Mouse (Mus musculus) urinary bladder, postnatal 10 days (tissue): Measurements from ENCODE around the gene Prpf6.

Source experiments
- DNase-seq: peaks from one replicate; pipeline ENCODE4 v3.0.0; 2022; ENCODE audit warnings: low spot score

Prpf6 gene

DNA sequence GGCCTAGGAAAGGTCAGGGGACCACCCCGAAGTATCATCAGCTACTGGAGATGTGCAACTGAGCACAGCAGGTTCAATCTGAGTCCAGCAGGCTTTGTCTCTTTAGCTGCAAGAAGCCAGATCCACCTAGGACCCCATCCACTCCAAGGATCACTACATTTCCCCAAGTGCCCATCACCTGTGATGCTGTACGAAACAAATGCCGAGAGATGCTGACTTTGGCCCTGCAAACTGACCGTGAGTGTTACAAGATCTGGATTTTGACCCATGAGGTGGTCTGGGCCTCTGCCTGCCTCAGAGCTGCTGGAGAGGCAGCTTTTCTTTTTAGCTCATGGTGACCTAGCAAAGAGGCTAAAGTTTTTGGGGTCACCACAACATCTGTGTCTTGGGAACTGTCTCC is 94.0 kb downstream of the Prpf6 start:
- DNase-seq = no peak

DNA sequence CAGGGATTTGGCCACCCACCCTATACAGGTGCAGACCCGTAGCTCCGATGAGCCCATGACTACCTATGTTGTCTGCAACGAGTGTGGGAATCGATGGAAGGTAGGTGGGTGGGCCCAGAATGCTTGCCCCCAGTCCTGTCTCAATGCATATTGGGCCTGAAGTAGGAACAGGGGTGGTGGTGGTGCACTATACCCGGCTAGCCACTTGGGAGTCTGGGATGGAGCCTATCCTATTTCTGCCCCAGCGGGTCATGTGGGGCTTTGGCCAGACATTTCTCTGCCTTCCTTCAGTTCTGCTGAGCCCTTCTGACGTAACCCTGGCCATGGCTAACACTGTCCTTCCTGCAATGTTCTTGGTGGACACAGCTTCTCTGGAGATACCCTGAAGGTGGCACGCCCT is 95.9 kb downstream of the Prpf6 start:
- DNase-seq = no peak

DNA sequence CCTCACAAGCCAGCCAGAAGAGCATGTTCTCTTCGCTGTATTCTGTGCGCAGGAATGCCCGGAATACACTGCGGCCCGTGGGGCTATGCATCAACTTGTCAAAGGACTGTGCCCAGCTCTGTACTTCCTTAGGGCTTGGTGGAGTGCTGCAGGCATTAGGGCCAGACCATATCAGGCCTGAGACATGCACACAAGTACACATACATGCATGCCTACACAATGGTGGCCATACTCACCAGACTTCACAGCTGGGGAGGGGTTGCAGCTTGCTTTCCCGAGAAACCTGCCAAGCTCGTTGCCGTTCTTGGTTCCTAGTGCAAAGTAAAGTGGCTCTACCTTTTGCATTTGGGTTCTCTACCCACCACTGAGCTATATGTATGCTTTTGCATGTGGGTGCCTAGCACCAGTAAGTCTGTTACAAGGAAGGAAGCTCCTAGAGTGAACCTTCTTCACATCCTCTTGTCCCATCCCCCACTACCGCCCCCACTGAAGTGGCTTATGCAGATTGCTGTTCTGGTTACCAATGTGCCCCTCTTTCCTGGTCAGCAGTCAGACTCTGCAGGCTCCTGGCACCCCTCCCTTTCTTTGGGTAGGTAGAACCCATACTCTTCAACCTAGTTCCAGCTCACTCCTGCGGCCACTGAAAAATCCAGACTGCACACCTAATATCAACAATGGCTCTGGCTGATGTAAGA is 97.9 kb downstream of the Prpf6 start:
- no peak for DNase-seq

DNA sequence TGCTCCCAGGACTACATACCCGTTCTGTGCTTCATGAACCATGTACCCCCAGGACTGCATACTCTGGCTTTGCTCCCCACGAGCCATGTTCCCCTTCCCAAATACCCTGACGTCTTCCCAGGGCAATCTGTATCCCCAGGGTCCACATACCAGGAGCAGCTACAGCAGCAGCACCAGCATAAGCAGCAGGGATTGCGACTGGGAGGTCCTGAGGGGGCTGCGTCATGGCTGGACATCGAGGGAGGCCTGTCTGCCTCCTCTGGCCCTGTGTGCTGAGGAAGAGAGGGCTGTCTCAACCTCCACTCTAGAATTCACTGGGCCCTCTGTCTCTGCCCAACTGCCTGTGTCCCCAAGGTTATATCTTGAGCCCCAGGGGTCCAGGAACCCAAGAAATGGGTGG is 99.4 kb downstream of the Prpf6 start:
- no peak for DNase-seq

DNA sequence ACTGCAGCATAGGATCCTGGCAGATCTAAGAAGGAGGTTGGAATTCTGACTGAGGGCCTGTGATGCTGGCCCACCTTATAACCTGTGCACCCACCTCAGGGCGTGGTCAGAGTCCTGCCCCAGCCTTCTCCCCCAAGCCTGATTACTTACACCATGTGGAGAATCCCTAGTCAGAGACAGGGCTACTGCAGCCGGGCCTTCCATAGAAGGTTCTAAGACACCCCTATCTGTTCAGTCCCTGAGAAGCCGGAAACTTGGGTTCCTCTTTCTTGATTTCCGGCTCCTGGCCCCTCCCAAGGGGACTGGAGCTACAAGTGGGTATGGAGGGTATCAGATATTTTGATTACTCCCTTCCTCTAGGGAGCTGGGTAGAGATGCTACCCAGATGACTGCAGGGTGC is 99.9 kb downstream of the Prpf6 start:
- DNase-seq = no peak

DNA sequence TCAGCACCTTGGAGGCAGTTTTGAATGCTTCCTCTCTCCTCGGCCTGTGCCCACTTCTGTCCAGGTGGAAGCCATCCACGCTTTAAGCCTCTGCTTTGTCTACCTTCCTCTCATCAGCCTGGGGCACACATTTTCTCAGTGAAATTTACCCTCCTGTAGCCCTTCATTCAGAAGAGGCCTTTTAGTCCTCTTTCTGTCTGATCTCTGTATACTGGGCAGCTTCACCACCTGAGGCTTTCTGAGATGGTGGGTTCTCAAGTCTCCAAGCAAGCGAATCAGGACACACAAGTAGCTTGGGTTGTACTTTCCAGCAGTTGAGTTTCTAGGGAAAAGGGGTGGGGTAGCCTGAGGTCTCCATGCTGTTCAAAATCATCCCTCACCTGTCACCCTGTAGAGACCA is 100.6 kb downstream of the Prpf6 start:
- no peak for DNase-seq

DNA sequence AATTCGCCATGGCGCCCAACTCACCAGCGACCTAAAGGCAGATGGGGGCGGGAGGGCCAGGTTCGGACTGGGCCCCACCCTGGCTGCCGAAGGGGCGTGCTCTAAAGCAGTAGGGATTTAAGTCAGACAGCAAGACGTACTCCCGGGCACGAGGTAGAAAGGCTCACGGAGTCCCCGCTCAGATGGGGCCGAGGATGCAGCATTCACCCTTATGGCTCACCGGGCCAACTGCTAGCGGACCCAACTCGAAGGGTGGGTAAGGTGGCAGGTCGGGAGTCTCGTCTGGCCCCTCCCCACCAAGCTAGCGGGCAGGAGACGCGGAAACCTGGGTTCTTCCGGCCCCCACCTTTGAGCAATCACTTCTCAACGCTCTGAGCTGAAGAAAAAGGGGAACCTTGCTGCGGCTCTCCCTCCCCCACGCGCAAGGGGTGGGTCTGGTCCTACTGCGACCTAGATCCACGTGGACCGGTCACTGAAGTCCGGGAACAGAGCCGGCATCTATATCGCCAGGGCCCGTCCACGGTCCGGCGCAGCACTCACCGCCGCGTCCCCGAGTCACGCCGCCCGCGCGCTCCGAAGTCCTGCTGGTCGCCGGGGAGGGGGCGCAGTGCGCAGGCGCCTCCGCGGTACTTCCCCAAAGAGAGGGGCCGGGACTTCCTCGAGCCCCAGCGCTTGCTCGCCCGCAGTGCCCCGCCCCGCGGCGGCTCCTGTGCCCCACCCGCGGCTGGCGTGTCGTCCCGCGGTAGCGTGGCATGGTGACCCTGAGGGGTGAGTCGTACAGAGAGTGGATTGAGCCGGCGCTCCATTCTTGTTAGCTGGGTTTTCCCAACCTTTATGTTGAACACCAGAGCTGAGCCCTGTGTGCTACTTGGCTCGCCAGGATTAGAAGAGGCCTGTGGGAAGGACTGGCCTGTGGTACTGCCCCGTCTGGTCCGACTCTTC is 101.9 kb downstream of the Prpf6 start, which contains the start of gene Rgs19:
Gene Rgs19, minus strand, starts transcription at position 639 of the 942 bp plus-strand sequence.
- no peak for DNase-seq

DNA sequence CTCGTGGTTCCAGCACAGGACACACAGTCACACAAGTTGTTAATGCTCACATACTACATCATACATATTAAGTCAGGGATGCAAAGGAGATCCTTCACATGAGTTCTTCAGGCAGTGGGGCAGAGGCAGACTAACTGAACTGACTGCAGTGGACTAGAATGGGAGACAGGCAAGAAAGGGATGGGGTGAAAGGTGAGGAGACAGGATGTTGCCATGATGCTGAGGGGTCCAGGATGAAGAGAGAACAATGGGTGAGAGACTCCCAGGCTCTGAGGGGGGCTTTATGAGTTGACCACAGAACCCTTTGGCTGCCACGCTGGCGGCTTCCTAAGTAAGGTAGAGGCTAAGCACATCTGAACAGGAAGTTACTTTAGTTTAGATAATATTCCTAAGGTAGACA is 102.9 kb downstream of the Prpf6 start:
- DNase-seq = no peak

DNA sequence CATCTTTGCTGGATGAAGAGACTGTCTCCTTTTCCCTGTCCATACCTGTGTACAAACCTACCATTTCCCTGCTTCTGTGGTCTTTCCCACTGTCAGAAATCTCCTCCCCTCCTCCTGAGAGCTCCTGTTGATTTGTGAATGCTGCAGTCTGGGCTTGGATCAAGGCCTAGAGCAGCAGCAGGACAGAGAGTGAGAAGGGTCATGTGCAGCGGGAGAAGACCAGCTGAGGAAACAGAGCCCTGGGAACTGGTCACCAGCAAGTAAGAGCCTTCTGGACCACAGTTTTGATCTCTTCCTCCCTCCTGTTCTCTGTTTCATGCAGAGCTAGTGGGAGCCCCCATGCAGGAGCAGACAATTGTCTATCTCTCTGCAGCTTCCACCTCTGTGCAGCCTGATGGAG is 104.1 kb downstream of the Prpf6 start:
- DNase-seq = no peak

DNA sequence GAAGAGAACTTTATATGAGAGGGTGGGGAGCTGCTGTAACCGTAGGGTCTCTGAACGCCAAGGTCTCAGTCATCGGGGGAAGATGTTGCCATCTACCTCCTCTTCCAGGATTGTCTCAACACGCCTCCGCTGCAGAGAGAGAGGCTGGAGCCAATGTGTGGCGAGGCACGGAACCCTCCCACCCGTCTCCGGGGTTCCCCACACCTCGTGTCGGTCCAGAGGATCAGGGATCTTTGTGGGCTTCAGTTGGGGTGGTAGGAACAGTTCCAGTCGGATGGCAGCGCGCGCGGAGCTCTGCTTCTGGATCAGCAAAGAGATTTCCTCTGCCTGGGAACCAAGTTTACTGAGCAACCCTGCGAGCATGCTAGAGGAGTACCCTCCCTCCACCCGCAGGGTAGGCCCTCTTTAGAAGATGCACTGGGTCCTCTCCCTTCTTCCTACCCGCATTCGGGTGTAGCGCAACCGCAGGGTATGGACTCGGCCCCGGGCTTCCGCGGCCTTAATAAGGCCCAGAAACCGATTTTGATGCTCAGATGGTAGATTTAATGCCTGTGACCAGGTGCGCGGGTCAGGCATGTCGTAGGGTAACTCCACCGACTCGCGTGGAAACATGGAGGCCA is 105.2 kb downstream of the Prpf6 start:
- DNase-seq = no peak

DNA sequence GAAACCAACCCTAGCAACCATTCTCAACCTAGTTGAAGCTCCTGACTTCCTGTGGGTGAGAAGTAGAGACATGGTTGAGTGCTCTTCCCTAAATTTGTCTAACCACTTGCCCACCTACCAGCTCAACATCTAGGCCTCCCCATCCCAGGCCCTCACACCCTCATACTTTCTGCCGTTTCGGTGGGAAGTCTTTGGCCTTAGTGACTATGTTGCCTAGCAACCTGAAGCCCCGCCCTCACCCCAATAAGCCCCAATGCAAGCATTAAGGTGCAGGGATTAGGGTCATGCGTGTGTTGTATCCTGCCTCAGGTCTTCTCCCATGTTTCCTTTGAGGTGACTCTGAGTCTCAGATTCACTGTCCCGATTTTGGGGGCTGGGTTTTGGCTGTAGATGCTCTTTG is 106.6 kb downstream of the Prpf6 start, which contains the start of gene Lkaaear1:
Gene Lkaaear1, minus strand, starts transcription at position 202 of the 400 bp plus-strand sequence.
- no peak for DNase-seq
